8 mouse cellular contexts compared by ENCODE assay signal in genomic region chr16:31664287-31664597, GRCm38 (mm10). TPM values are rescaled to one million over a fixed set of nuclear protein-coding genes. Genes with fewer than 3 reads are reported as not detected.
DNase-seq lines count a peak whose midpoint lies in the region; ATAC-seq and TF ChIP-seq lines count a peak whose summit lies in the region.

No protein-coding gene starts in this region.

- H3K27me3 ChIP-seq in heart, embryonic 16.5 days (ENCODE audit: control insufficient read depth, insufficient read depth, low read length) = no peaks in the 10 kb centered on the region
- H3K27me3 ChIP-seq in Patski = no peaks in the 10 kb centered on the region
- H3K27me3 ChIP-seq in hindbrain, embryonic 13.5 days = peaks cover 12% of the 10 kb centered on the region; the same call in 1 of the 2 replicates
- no peaks in the 10 kb centered on the region; the same call in 1 of the 2 replicates for H3K27me3 ChIP-seq in midbrain, embryonic 11.5 days (ENCODE audit: control insufficient read depth, insufficient read depth, low read length)

- ATAC-seq in heart, embryonic 16.5 days (replicated peaks; ENCODE audit: extremely low read depth, insufficient read depth, low FRiP score) = peak; percentile 52
- peak; percentile 19 for ATAC-seq in Patski
- peak; percentile 83 for ATAC-seq in hindbrain, embryonic 13.5 days (ENCODE audit: low FRiP score)
- peak; percentile 82 for ATAC-seq in midbrain, embryonic 11.5 days (ENCODE audit: low FRiP score)
- ATAC-seq in monocyte, adult 5-6 weeks (replicated peaks; ENCODE audit: insufficient number of reproducible peaks, low FRiP score, low TSS enrichment, poor library complexity, severe bottlenecking) = no peak

- peak overlapping the region; percentile 96 for H3K27ac ChIP-seq in heart, embryonic 16.5 days (ENCODE audit: low read length)
- H3K27ac ChIP-seq in hindbrain, embryonic 13.5 days = peak overlapping the region; percentile 89
- peak overlapping the region; percentile 87 for H3K27ac ChIP-seq in midbrain, embryonic 11.5 days (ENCODE audit: low read depth, low read length)

- no peak for DNase-seq in heart, adult 8-10 months (ENCODE audit: low spot score)
- no peak for DNase-seq in Patski (ENCODE audit: low read depth, low spot score)
- no peak for DNase-seq in midbrain, embryonic 11.5 days (ENCODE audit: low spot score, missing footprints)
- no peak for DNase-seq in layer of hippocampus, adult 8-10 months (ENCODE audit: low spot score in 2 of 2)
- DNase-seq in adrenal gland, adult (ENCODE audit: inconsistent age in 2 of 2, low spot score in 1 of 2) = no peak

- in situ Hi-C loops in Patski (cut with MboI; ENCODE audit: low pct_unique_long_range_greater_than_20kb) = no loop called here

- peak overlapping the region; percentile 98 for H3K9ac ChIP-seq in heart, embryonic 16.5 days (ENCODE audit: low read length)
- peak overlapping the region; percentile 88 for H3K9ac ChIP-seq in hindbrain, embryonic 13.5 days
- peak overlapping the region; percentile 91 for H3K9ac ChIP-seq in midbrain, embryonic 11.5 days (ENCODE audit: low read length)

- H3K4me3 ChIP-seq in heart, embryonic 16.5 days (ENCODE audit: low read length) = peak overlapping the region; percentile 99
- peak overlapping the region; percentile 95 for H3K4me3 ChIP-seq in hindbrain, embryonic 13.5 days
- peak overlapping the region; percentile 94 for H3K4me3 ChIP-seq in midbrain, embryonic 11.5 days (ENCODE audit: low read depth, low read length)

- WGBS in heart, embryonic 16.5 days = 0% methylated on average over 21 of the region's 36 CpGs
- WGBS in hindbrain, embryonic 13.5 days = under 1% methylated on average over 34 of the region's 36 CpGs
- under 1% methylated on average over 25 of the region's 36 CpGs for WGBS in midbrain, embryonic 11.5 days

- POLR2A ChIA-PET in Patski (lab: Charles Lee) = interaction anchor here (0.5 to 1.2 kb wide), 6 partner anchors 8 to 63 kb away, joined by 3 to 4 read pairs (median 4); no protein-coding TSS in a partner anchor

- H3K4me2 ChIP-seq in heart, embryonic 16.5 days (ENCODE audit: low read depth, low read length) = peak overlapping the region; percentile 83
- peak overlapping the region; percentile 73 for H3K4me2 ChIP-seq in hindbrain, embryonic 13.5 days
- H3K4me2 ChIP-seq in midbrain, embryonic 11.5 days = peak overlapping the region; percentile 71

- peaks cover 4% of the 10 kb centered on the region; the same call in 1 of the 2 replicates for H3K36me3 ChIP-seq in heart, embryonic 16.5 days (ENCODE audit: control insufficient read depth, insufficient read depth)
- peaks cover 3% of the 10 kb centered on the region; the same call in 1 of the 2 replicates for H3K36me3 ChIP-seq in hindbrain, embryonic 13.5 days
- H3K36me3 ChIP-seq in midbrain, embryonic 11.5 days (ENCODE audit: control insufficient read depth, insufficient read depth, low read length) = no peaks in the 10 kb centered on the region

- H3K4me1 ChIP-seq in heart, embryonic 16.5 days (ENCODE audit: control insufficient read depth, insufficient read depth, low read length) = peaks cover 12% of the 10 kb centered on the region
- H3K4me1 ChIP-seq in hindbrain, embryonic 13.5 days (replicated peaks) = peaks cover 19% of the 10 kb centered on the region
- H3K4me1 ChIP-seq in midbrain, embryonic 11.5 days (ENCODE audit: control insufficient read depth, insufficient read depth, low read length) = peaks cover 7% of the 10 kb centered on the region

- H3K9me3 ChIP-seq in heart, embryonic 16.5 days (replicated peaks; ENCODE audit: control insufficient read depth, low read length) = no peaks in the 10 kb centered on the region
- H3K9me3 ChIP-seq in hindbrain, embryonic 13.5 days = no peaks in the 10 kb centered on the region
- no peaks in the 10 kb centered on the region for H3K9me3 ChIP-seq in midbrain, embryonic 11.5 days (ENCODE audit: control insufficient read depth, low read length)

- CTCF ChIA-PET in Patski (lab: Charles Lee) = interaction anchor here (2.0 kb wide), 1 partner anchor 202 kb away, joined by 4 read pairs; no protein-coding TSS in a partner anchor

- no peak for TF ChIP-seq CTCF in Patski (IDR thresholded peaks at IDR 0.05)

RNA-seq across cellular contexts. Expression of gene Dlg1, which starts 1.0 kb away (rescaled TPM):
- polyA plus RNA-seq in heart, embryonic 16.5 days (2015; fragmentation: Nextera tagmentation; extraction: Ambion mirVana) = 13.7 and 14.2 TPM in 2 replicates
- 10 to 100 TPM; 57.3 to 66.3 (median 58.5) TPM for total RNA-seq in heart, adult 8-10 months (2022)
- polyA plus RNA-seq in Patski (2021) = 116 TPM
- 11.9 and 12.6 TPM in 2 replicates for polyA plus RNA-seq in hindbrain, embryonic 13.5 days (2015; fragmentation: Nextera tagmentation; extraction: Ambion mirVana)
- polyA plus RNA-seq in midbrain, embryonic 11.5 days (2014; fragmentation: Nextera tagmentation; extraction: Ambion mirVana) = 19.3 and 21.0 TPM in 2 replicates
- total RNA-seq in monocyte, adult 5-6 weeks (2017) = 66.7 to 92.9 TPM (median 70.2 TPM) in 3 replicates
- total RNA-seq in layer of hippocampus, adult 8-10 months (2022) = 100 to 1,000 TPM in 2 of 4 experiments, 10 to 100 TPM in 2; 93.5 to 109 (median 101) TPM
